Mouse (Mus musculus) adrenal gland, postnatal 10 days (tissue): ENCODE measurements around the gene Akap2. TPM values are rescaled to one million over a fixed set of nuclear protein-coding genes. Genes with fewer than 3 reads are reported as not detected.

Experiments
- DNase-seq: peaks from one replicate; pipeline ENCODE4 v3.0.0; 2021; ENCODE audit warnings: mixed read lengths
- long read RNA-seq, 2 experiments: library from polyadenylated mRNA; stranded (forward); transcript quantifications; one replicate each; pipeline ENCODE4 v2.0.0; 2021
- total RNA-seq, 2 experiments: library from RNA; stranded (reverse); gene quantifications; 2 replicates each; pipeline ENCODE4 v1.2.3; 2021

The Akap2 gene
- 10 to 100 TPM; 87.7 to 92.0 TPM for total RNA-seq
- long read RNA-seq, experiment 1, full-length matches to known transcripts, result 32 of 62 reads
- long read RNA-seq, experiment 1, partial matches to known transcripts, result 0 of 62 reads
- long read RNA-seq, experiment 1, other reads (novel, unspliced or antisense), result 30 of 62 reads
- long read RNA-seq, experiment 2, full-length matches to known transcripts, result 4 of 20 reads
- long read RNA-seq, experiment 2, partial matches to known transcripts, result 0 of 20 reads
- long read RNA-seq, experiment 2, other reads (novel, unspliced or antisense), result 16 of 20 reads

- DNase-seq, result no peak
These were observed at the start of gene Akap2 for GRCm38 (mm10) chr4:57717354-57717753. TSS of gene Akap2 (plus strand) at chr4:57717657.

GRCm38 (mm10) chr4:57670813-57671469 is 46.5 kb upstream of the Akap2 start:
- DNase-seq, result peak; percentile 39

- DNase-seq, result no peak
These were observed 44.9 kb upstream of the Akap2 start for GRCm38 (mm10) chr4:57672541-57672940.

- DNase-seq, result peak; percentile 93
These were observed 44.2 kb upstream of the Akap2 start for GRCm38 (mm10) chr4:57672996-57673906.

GRCm38 (mm10) chr4:57674351-57674750 is 43.1 kb upstream of the Akap2 start:
- DNase-seq, result no peak

GRCm38 (mm10) chr4:57675387-57675786 is 42.1 kb upstream of the Akap2 start:
- DNase-seq, result peak; percentile 79

GRCm38 (mm10) chr4:57677916-57678315 is 39.5 kb upstream of the Akap2 start:
- no peak for DNase-seq

- DNase-seq, result no peak
These were observed 38.4 kb upstream of the Akap2 start for GRCm38 (mm10) chr4:57678991-57679457.

- no peak for DNase-seq
These were observed 37.3 kb upstream of the Akap2 start for GRCm38 (mm10) chr4:57680186-57680585.

- DNase-seq, result peak; percentile 20
These were observed 35.9 kb upstream of the Akap2 start for GRCm38 (mm10) chr4:57681511-57681910.

- no peak for DNase-seq
These were observed 35.1 kb upstream of the Akap2 start for GRCm38 (mm10) chr4:57682341-57682740.

- DNase-seq, result no peak
These were observed 34.5 kb upstream of the Akap2 start for GRCm38 (mm10) chr4:57682944-57683343.

- no peak for DNase-seq
These were observed 32.7 kb upstream of the Akap2 start for GRCm38 (mm10) chr4:57684676-57685215.

GRCm38 (mm10) chr4:57686736-57687135 is 30.7 kb upstream of the Akap2 start:
- no peak for DNase-seq

GRCm38 (mm10) chr4:57687583-57687982 is 29.9 kb upstream of the Akap2 start:
- no peak for DNase-seq

GRCm38 (mm10) chr4:57688131-57688530 is 29.3 kb upstream of the Akap2 start:
- DNase-seq, result no peak

GRCm38 (mm10) chr4:57690001-57690400 is 27.5 kb upstream of the Akap2 start:
- DNase-seq, result no peak

GRCm38 (mm10) chr4:57690805-57691204 is 26.7 kb upstream of the Akap2 start:
- DNase-seq, result no peak

GRCm38 (mm10) chr4:57694356-57695136 is 22.9 kb upstream of the Akap2 start:
- DNase-seq, result no peak

- DNase-seq, result no peak
These were observed 20.5 kb upstream of the Akap2 start for GRCm38 (mm10) chr4:57696955-57697354.

- DNase-seq, result no peak
These were observed 19.4 kb upstream of the Akap2 start for GRCm38 (mm10) chr4:57697918-57698611.
